8 mouse cellular contexts compared by ENCODE assay signal in genomic region chr9:44732921-44733530, GRCm38 (mm10). TPM values are rescaled to one million over a fixed set of nuclear protein-coding genes. Genes with fewer than 3 reads are reported as not detected.
DNase-seq lines count a peak whose midpoint lies in the region; ATAC-seq and TF ChIP-seq lines count a peak whose summit lies in the region.

No protein-coding gene starts in this region.

- H3K27me3 ChIP-seq in forebrain, embryonic 10.5 days (ENCODE audit: poor library complexity, severe bottlenecking) = peaks cover 37% of the 10 kb centered on the region
- H3K27me3 ChIP-seq in hindbrain, embryonic 16.5 days (replicated peaks; ENCODE audit: control insufficient read depth, insufficient read depth, low read length) = peaks cover 8% of the 10 kb centered on the region; the same call in 1 of the 2 replicates
- no peaks in the 10 kb centered on the region for H3K27me3 ChIP-seq in lung, postnatal 0 days (replicated peaks; ENCODE audit: insufficient read depth, low read length)

- peak overlapping the region; percentile 88 for H3K4me3 ChIP-seq in gastrocnemius, adult 2 months
- peak overlapping the region; percentile 83 for H3K4me3 ChIP-seq in forebrain, embryonic 10.5 days
- peak overlapping the region; percentile 69 for H3K4me3 ChIP-seq in hindbrain, embryonic 16.5 days (ENCODE audit: low read length)
- H3K4me3 ChIP-seq in lung, postnatal 0 days (ENCODE audit: low read depth, low read length) = peak overlapping the region; percentile 62

- H3K9me3 ChIP-seq in forebrain, embryonic 10.5 days = no peaks in the 10 kb centered on the region
- H3K9me3 ChIP-seq in hindbrain, embryonic 16.5 days (ENCODE audit: control insufficient read depth, low read length) = no peaks in the 10 kb centered on the region
- 0 out of 2 replicates have a peak, but pooled peaks cover 4% of the 10 kb centered on the region for H3K9me3 ChIP-seq in lung, postnatal 0 days (ENCODE audit: low read length)

- H3K36me3 ChIP-seq in forebrain, embryonic 10.5 days (replicated peaks) = no peaks in the 10 kb centered on the region
- H3K36me3 ChIP-seq in hindbrain, embryonic 16.5 days (ENCODE audit: control insufficient read depth, insufficient read depth, low read length) = no peaks in the 10 kb centered on the region
- no peaks in the 10 kb centered on the region for H3K36me3 ChIP-seq in lung, postnatal 0 days (ENCODE audit: insufficient read depth, low read length)

- intact Hi-C loops in gastrocnemius, adult 2 months (cut with DNase I) = loop anchor here (5.0 kb wide), 1 partner anchor 76 kb away; no protein-coding TSS in a partner anchor

- no peak for TF ChIP-seq EP300 in lung, postnatal 0 days (IDR thresholded peaks at IDR 0.05)

- peak; percentile 53 for DNase-seq in gastrocnemius, adult 2 months
- DNase-seq in gastrocnemius, adult 18-20 months (ENCODE audit: low spot score) = no peak
- no peak for DNase-seq in forebrain, embryonic 10.5 days (ENCODE audit: extremely low spot score, low spot score)
- peak; percentile 24 for DNase-seq in lung, postnatal 0 days (ENCODE audit: low spot score)
- no peak for DNase-seq in left cerebral cortex, adult 18-20 months (ENCODE audit: low spot score in 2 of 2)
- DNase-seq in frontal cortex, adult 2 months (ENCODE audit: extremely low spot score in 1 of 2, low spot score in 1 of 2) = no peak
- no peak for DNase-seq in frontal cortex, postnatal 14 days (ENCODE audit: low spot score in 2 of 2)

- no peak for ATAC-seq in hindbrain, embryonic 16.5 days
- ATAC-seq in lung, postnatal 0 days = no peak

- peak overlapping the region; percentile 92 for H3K27ac ChIP-seq in gastrocnemius, adult 2 months
- peak overlapping the region; percentile 85 for H3K27ac ChIP-seq in forebrain, embryonic 10.5 days
- peak overlapping the region; percentile 71 for H3K27ac ChIP-seq in hindbrain, embryonic 16.5 days (ENCODE audit: low read depth, low read length)
- peak overlapping the region; percentile 88 for H3K27ac ChIP-seq in lung, postnatal 0 days (ENCODE audit: low read length)

- 46% methylated on average over 12 of the region's 12 CpGs for WGBS in forebrain, embryonic 10.5 days
- 58% methylated on average over 12 of the region's 12 CpGs for whole genome bisulfite sequencing in hindbrain, embryonic 16.5 days
- WGBS in lung, postnatal 0 days = 47% methylated on average over 12 of the region's 12 CpGs

- peaks cover 57% of the 10 kb centered on the region for H3K4me1 ChIP-seq in forebrain, embryonic 10.5 days
- peaks cover 15% of the 10 kb centered on the region for H3K4me1 ChIP-seq in hindbrain, embryonic 16.5 days (ENCODE audit: control insufficient read depth, insufficient read depth, low read depth, low read length)
- H3K4me1 ChIP-seq in lung, postnatal 0 days (ENCODE audit: insufficient read depth, low read depth, low read length) = peaks cover 5% of the 10 kb centered on the region; the same call in 1 of the 2 replicates

- TF ChIP-seq CTCF in gastrocnemius, adult 2 months (IDR thresholded peaks at IDR 0.05) = no peak
- TF ChIP-seq CTCF in lung, postnatal 0 days (IDR thresholded peaks at IDR 0.05) = no peak

- peak overlapping the region; percentile 80 for H3K9ac ChIP-seq in hindbrain, embryonic 16.5 days (ENCODE audit: low read depth, low read length)
- peak overlapping the region; percentile 66 for H3K9ac ChIP-seq in lung, postnatal 0 days (replicated peaks; ENCODE audit: low read depth)

- peak overlapping the region; percentile 100 for H3K4me2 ChIP-seq in hindbrain, embryonic 16.5 days (ENCODE audit: low read length)
- H3K4me2 ChIP-seq in lung, postnatal 0 days (replicated peaks; ENCODE audit: low read depth, low read length) = peak overlapping the region; percentile 82

RNA-seq across cellular contexts. Expression of gene Phldb1, which starts 2.0 kb away (rescaled TPM):
- total RNA-seq in gastrocnemius, adult 2 months (2021) = 10 to 100 TPM; 29.3 to 32.1 TPM
- total RNA-seq in gastrocnemius, adult 18-20 months (2021) = 10 to 100 TPM; 29.0 to 35.9 TPM
- polyA plus RNA-seq in forebrain, embryonic 10.5 days (2016; fragmentation: Nextera tagmentation; extraction: Ambion mirVana) = 37.8 and 44.7 TPM in 2 replicates
- polyA plus RNA-seq in hindbrain, embryonic 16.5 days (2015; fragmentation: Nextera tagmentation; extraction: Ambion mirVana) = 37.4 and 44.2 TPM in 2 replicates
- 21.3 and 21.8 TPM in 2 replicates for polyA plus RNA-seq in lung, postnatal 0 days (2015; fragmentation: Nextera tagmentation; extraction: Ambion mirVana)
- 10 to 100 TPM; 59.0 to 67.4 TPM for total RNA-seq in left cerebral cortex, adult 18-20 months (2021)
- 138 and 146 TPM in 2 replicates for polyA plus RNA-seq in frontal cortex, adult 2 months (2012; rRNA removed)

RNA-seq across cellular contexts. Expression of gene Arcn1, which starts 34.6 kb away (rescaled TPM):
- total RNA-seq in gastrocnemius, adult 2 months (2021) = 10 to 100 TPM; 83.0 to 85.3 TPM
- total RNA-seq in gastrocnemius, adult 18-20 months (2021) = 10 to 100 TPM; 70.7 to 81.5 TPM
- 159 and 168 TPM in 2 replicates for polyA plus RNA-seq in forebrain, embryonic 10.5 days (2016; fragmentation: Nextera tagmentation; extraction: Ambion mirVana)
- polyA plus RNA-seq in hindbrain, embryonic 16.5 days (2015; fragmentation: Nextera tagmentation; extraction: Ambion mirVana) = 130 and 145 TPM in 2 replicates
- 92.3 and 104 TPM in 2 replicates for polyA plus RNA-seq in lung, postnatal 0 days (2015; fragmentation: Nextera tagmentation; extraction: Ambion mirVana)
- 10 to 100 TPM; 90.0 to 95.3 TPM for total RNA-seq in left cerebral cortex, adult 18-20 months (2021)
- polyA plus RNA-seq in frontal cortex, adult 2 months (2012; rRNA removed) = 55.6 and 57.7 TPM in 2 replicates

RNA-seq across cellular contexts. Expression of gene Ift46, which starts 34.7 kb away (rescaled TPM):
- total RNA-seq in gastrocnemius, adult 2 months (2021) = 10 to 100 TPM; 27.4 to 28.4 TPM
- 10 to 100 TPM; 23.3 to 27.5 TPM for total RNA-seq in gastrocnemius, adult 18-20 months (2021)
- 110 TPM in 2 replicates for polyA plus RNA-seq in forebrain, embryonic 10.5 days (2016; fragmentation: Nextera tagmentation; extraction: Ambion mirVana)
- 152 and 160 TPM in 2 replicates for polyA plus RNA-seq in hindbrain, embryonic 16.5 days (2015; fragmentation: Nextera tagmentation; extraction: Ambion mirVana)
- 81.4 and 91.7 TPM in 2 replicates for polyA plus RNA-seq in lung, postnatal 0 days (2015; fragmentation: Nextera tagmentation; extraction: Ambion mirVana)
- 10 to 100 TPM; 67.8 to 72.0 TPM for total RNA-seq in left cerebral cortex, adult 18-20 months (2021)
- polyA plus RNA-seq in frontal cortex, adult 2 months (2012; rRNA removed) = 90.9 and 96.6 TPM in 2 replicates

RNA-seq across cellular contexts. Expression of gene Treh, which starts 60.0 kb away (rescaled TPM):
- total RNA-seq in gastrocnemius, adult 2 months (2021) = not detected
- total RNA-seq in gastrocnemius, adult 18-20 months (2021) = not detected
- not detected in 2 replicates for polyA plus RNA-seq in forebrain, embryonic 10.5 days (2016; fragmentation: Nextera tagmentation; extraction: Ambion mirVana)
- not detected in 2 replicates for polyA plus RNA-seq in hindbrain, embryonic 16.5 days (2015; fragmentation: Nextera tagmentation; extraction: Ambion mirVana)
- polyA plus RNA-seq in lung, postnatal 0 days (2015; fragmentation: Nextera tagmentation; extraction: Ambion mirVana) = not detected in 2 replicates
- not detected for total RNA-seq in left cerebral cortex, adult 18-20 months (2021)
- polyA plus RNA-seq in frontal cortex, adult 2 months (2012; rRNA removed) = 0.16 and 0.17 TPM in 2 replicates

Comparison
In these comparisons a context has a peak if more than half of its experiments do, and no peak if none do; other contexts are left out.
1. DNase-seq: peak in gastrocnemius, adult 2 months (single experiment) and lung, postnatal 0 days (single experiment); none in gastrocnemius, adult 18-20 months (single experiment), forebrain, embryonic 10.5 days (single experiment), left cerebral cortex, adult 18-20 months (0 of 2), frontal cortex, adult 2 months (0 of 2) and frontal cortex, postnatal 14 days (0 of 2).
2. Peak in every context shown above with its lines, with median percentiles within 50 percentile points of each other: H3K27ac ChIP-seq and H3K4me3 ChIP-seq.